Mouse (Mus musculus) testis, postnatal 14 days (tissue): Measurements from ENCODE around the gene Olfr74.
"Not testable (repeated sequence)": the region's sequence is repeated elsewhere in the genome, so short reads cannot be mapped to it uniquely, and the experiment has no call there.

Experiments used
- DNase-seq: peaks from one replicate; pipeline ENCODE4 v3.0.0; 2021; ENCODE audit warnings: low spot score

Gene Olfr74

DNA sequence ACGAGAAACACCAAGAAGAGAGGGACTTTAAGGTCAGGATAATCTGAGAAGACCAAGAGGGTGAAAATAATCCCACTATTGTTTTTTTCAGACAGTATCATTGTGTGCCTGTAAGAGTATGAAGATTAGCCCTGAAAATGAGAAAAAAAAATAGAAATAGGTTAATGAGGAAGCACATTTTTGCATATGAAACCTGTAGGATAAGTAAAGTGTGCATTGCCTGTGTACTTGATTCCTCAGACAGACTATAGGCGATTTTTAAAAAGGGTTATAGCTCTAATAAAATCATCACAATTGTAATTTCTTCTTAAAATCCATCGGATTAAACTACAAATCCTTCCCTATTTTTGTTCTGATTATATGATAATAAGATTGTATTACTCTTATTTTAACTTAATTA lies at the start of gene Olfr74:
Gene Olfr74, minus strand, starts transcription at position 101 of the 400 bp plus-strand sequence.
- DNase-seq: no peak

DNA sequence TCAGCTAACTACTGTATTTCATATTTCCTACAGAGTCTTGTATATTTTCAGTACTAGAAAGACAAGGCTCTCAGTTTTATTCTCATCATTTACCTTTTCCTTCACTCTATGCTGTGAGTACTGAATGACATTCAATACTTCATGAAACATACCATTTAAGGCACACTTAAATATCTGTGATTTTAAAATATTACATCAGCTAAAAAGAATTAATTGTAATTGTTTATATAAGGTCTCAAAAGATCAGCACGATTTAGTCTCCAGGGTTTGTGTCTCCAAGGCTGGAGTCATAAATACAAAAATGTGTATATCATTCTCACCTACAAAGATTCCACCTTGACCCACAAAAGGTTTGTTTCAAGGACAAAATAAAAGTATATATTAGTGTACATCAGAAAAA lies 48.0 kb upstream of the Olfr74 start, which contains the start of gene Olfr1161:
Gene Olfr1161, plus strand, starts transcription at position 301 of the 400 bp plus-strand sequence.
- DNase-seq: not testable (repeated sequence)

- no peak for DNase-seq
These were observed 33.3 kb upstream of the Olfr74 start, which contains the start of gene Olfr1160 for GRCm38 (mm10) chr2:88007515-88008318. TSS of gene Olfr1160 (minus strand) at chr2:88008268.

- no peak for DNase-seq
These were observed 15.3 kb upstream of the Olfr74 start, which contains the start of gene Olfr1158 for GRCm38 (mm10) chr2:87989813-87990212. TSS of gene Olfr1158 (plus strand) at chr2:87990113.

DNA sequence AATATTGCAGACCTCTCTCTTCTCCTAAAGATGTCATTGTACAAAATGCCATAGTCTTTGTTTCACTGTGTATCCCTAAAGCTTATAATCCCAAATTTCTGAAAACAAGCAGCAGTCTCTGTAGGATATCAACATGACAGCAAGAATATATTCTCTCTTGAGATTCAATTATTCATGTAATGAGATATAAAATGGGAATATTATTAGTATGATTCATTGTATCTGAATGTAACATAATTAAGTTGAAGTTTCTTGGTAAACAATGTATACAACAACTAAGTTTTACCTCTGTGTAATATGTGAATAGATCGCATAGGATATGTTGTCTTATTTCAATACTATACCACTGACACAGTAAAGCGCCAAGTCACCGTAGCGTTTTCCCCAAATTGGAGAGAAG lies 6.3 kb downstream of the Olfr74 start, which contains the start of gene Olfr1157:
Gene Olfr1157, minus strand, starts transcription at position 101 of the 400 bp plus-strand sequence.
- DNase-seq: no peak

DNA sequence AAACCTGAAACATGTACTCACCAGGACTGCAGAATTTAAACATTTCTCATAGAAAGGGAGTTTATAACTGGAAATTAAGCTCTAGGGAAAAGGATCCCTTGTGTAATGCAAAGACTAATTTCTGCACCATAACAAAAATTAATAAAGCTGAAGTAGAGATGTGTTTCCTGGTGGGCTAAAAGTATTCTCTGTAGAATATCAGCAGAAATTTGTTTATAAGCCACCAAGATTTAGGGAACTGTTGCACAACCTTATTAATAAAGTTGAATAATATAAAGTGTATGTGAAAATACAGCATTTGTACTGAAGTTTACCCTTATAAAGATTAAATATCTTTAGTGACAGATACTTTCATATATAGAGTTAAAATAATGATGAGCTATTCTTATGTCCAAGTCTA lies 21.5 kb downstream of the Olfr74 start, which contains the start of gene Olfr1156:
Gene Olfr1156, minus strand, starts transcription at position 101 of the 400 bp plus-strand sequence.
- no peak for DNase-seq

- DNase-seq: no peak
These were observed 29.4 kb downstream of the Olfr74 start, which contains the start of gene Olfr1155 for GRCm38 (mm10) chr2:87945037-87945436. TSS of gene Olfr1155 (minus strand) at chr2:87945137.
